In genomic region chr14:50931493-50932020, GRCm38 (mm10) we compare ENCODE assay signal across 7 mouse cellular contexts. TPM values are rescaled to one million over a fixed set of nuclear protein-coding genes. Genes with fewer than 3 reads are reported as not detected.
A peak's percentile ranks its signal among the peaks of the same experiment; 100 is the strongest.
DNase-seq lines count a peak whose midpoint lies in the region; ATAC-seq and TF ChIP-seq lines count a peak whose summit lies in the region.

No protein-coding gene starts in this region.

- whole genome bisulfite sequencing in forebrain, embryonic 12.5 days = 14% methylated on average over 12 of the region's 12 CpGs
- WGBS in liver, embryonic 14.5 days (ENCODE audit: insufficient replicate concordance) = 12% methylated on average over 12 of the region's 12 CpGs

- peak overlapping the region; percentile 52 for H3ac ChIP-seq in C2C12 (ENCODE audit: control insufficient read depth, insufficient read length, low read depth)

- peak overlapping the region; percentile 66 for H3K9ac ChIP-seq in forebrain, embryonic 12.5 days
- H3K9ac ChIP-seq in liver, embryonic 14.5 days (replicated peaks) = peak overlapping the region; percentile 64

- H3K27ac ChIP-seq in forebrain, embryonic 12.5 days = peak overlapping the region; percentile 93
- peak overlapping the region; percentile 74 for H3K27ac ChIP-seq in liver, embryonic 14.5 days

- peaks cover 27% of the 10 kb centered on the region for H3K4me1 ChIP-seq in forebrain, embryonic 12.5 days
- H3K4me1 ChIP-seq in liver, embryonic 14.5 days (replicated peaks; ENCODE audit: control insufficient read depth in 2 of 2, insufficient read depth in 2 of 2, low read length in 1 of 2) = peaks cover 13 to 19% of the 10 kb centered on the region in 2 experiments

- H3K79me2 ChIP-seq in C2C12 (ENCODE audit: control insufficient read depth, insufficient read depth) = peaks cover 41% of the 10 kb centered on the region

- no peaks in the 10 kb centered on the region for H3K27me3 ChIP-seq in C2C12 (ENCODE audit: control insufficient read depth, insufficient read depth, insufficient read length)
- no peaks in the 10 kb centered on the region for H3K27me3 ChIP-seq in forebrain, embryonic 12.5 days
- H3K27me3 ChIP-seq in liver, embryonic 14.5 days (ENCODE audit: control insufficient read depth, insufficient read depth, low read length) = no peaks in the 10 kb centered on the region

- DNase-seq in 3T3-L1 (ENCODE audit: low read depth, low spot score) = peak; percentile 63
- DNase-seq in liver, embryonic 14.5 days (ENCODE audit: low read depth in 3 of 3, low spot score in 3 of 3) = peak in 1 of 3 experiments; percentile 40
- DNase-seq in retina, postnatal 1 day = no peak
- DNase-seq in yolk sac, embryonic 10.5 days (ENCODE audit: low spot score) = no peak

- TF ChIP-seq CTCF in C2C12 (IDR thresholded peaks at IDR 0.05; ENCODE audit: control insufficient read depth, insufficient read depth, insufficient read length) = no peak
- no peak for TF ChIP-seq CTCF in liver, embryonic 14.5 days (IDR thresholded peaks at IDR 0.05; ENCODE audit: low read depth)

- peak overlapping the region; percentile 36 for H3K4me3 ChIP-seq in C2C12 (ENCODE audit: insufficient read depth, poor library complexity, severe bottlenecking)
- H3K4me3 ChIP-seq in forebrain, embryonic 12.5 days (replicated peaks) = peak overlapping the region; percentile 93
- peak overlapping the region; percentile 71 to 84 for H3K4me3 ChIP-seq in liver, embryonic 14.5 days (ENCODE audit: insufficient read depth in 1 of 2, low read depth in 2 of 2, low read length in 2 of 2)

- no peak; the same call in 1 of the 2 replicates for ATAC-seq in forebrain, embryonic 12.5 days (ENCODE audit: low FRiP score)
- ATAC-seq in liver, embryonic 14.5 days (ENCODE audit: insufficient read depth) = no peak
- ATAC-seq in frontal cortex, adult (ENCODE audit: low TSS enrichment) = no peak

- no peak for TF ChIP-seq EP300 in liver, embryonic 14.5 days (IDR thresholded peaks at IDR 0.05; ENCODE audit: low read depth)

- peak overlapping the region; percentile 89 for H3K4me2 ChIP-seq in forebrain, embryonic 12.5 days
- peak overlapping the region; percentile 85 for H3K4me2 ChIP-seq in liver, embryonic 14.5 days (ENCODE audit: low read depth)

- H3K9me3 ChIP-seq in forebrain, embryonic 12.5 days = no peaks in the 10 kb centered on the region
- no peaks in the 10 kb centered on the region for H3K9me3 ChIP-seq in liver, embryonic 14.5 days (ENCODE audit: control insufficient read depth, low read length)

- peaks cover 29% of the 10 kb centered on the region for H3K36me3 ChIP-seq in C2C12 (ENCODE audit: control insufficient read depth, insufficient read depth)
- peaks cover 28% of the 10 kb centered on the region for H3K36me3 ChIP-seq in forebrain, embryonic 12.5 days (replicated peaks)
- H3K36me3 ChIP-seq in liver, embryonic 14.5 days (replicated peaks; ENCODE audit: control insufficient read depth, insufficient read depth, low read depth) = peaks cover 29% of the 10 kb centered on the region

- peaks cover 27% of the 10 kb centered on the region for H3K79me3 ChIP-seq in C2C12 (ENCODE audit: low read depth)

TF ChIP-seq in C2C12, 6 proteins besides CTCF, POLR2A, EP300 and RAD21:
- TF ChIP-seq MYOG (IDR thresholded peaks at IDR 0.05; ENCODE audit: control insufficient read depth, extremely low read depth, insufficient read length) (no peak), MYOD1 (IDR thresholded peaks at IDR 0.05; ENCODE audit: control insufficient read depth, insufficient read length, low read depth) (no peak), CEBPB (IDR thresholded peaks at IDR 0.05; ENCODE audit: low read depth) (no peak), USF1 (IDR thresholded peaks at IDR 0.05; ENCODE audit: low read depth) (no peak), MAX (IDR thresholded peaks at IDR 0.05) (no peak), FOSL1 (IDR thresholded peaks at IDR 0.05; ENCODE audit: insufficient read depth, low read length, poor library complexity, severe bottlenecking) (no peak)

RNA-seq across cellular contexts. Expression of gene Pnp, which starts 0.7 kb away (rescaled TPM):
- polyA plus RNA-seq in C2C12 (2012; fragmentation: generic; extraction: Trizol) = 67.0 TPM
- polyA plus RNA-seq in forebrain, embryonic 12.5 days (2016; fragmentation: Nextera tagmentation; extraction: Ambion mirVana) = 43.8 and 44.3 TPM in 2 replicates
- 65.8 and 81.4 TPM in 2 replicates for polyA plus RNA-seq in liver, embryonic 14.5 days (2012; rRNA removed)
- polyA plus RNA-seq in liver, embryonic 14.5 days (2014; fragmentation: Nextera tagmentation; extraction: Ambion mirVana) = 87.0 and 91.4 TPM in 2 replicates

RNA-seq across cellular contexts. Expression of gene Pip4p1, which starts 0.9 kb away (rescaled TPM):
- 93.6 TPM for polyA plus RNA-seq in C2C12 (2012; fragmentation: generic; extraction: Trizol)
- polyA plus RNA-seq in forebrain, embryonic 12.5 days (2016; fragmentation: Nextera tagmentation; extraction: Ambion mirVana) = 67.3 and 73.1 TPM in 2 replicates
- polyA plus RNA-seq in liver, embryonic 14.5 days (2012; rRNA removed) = 16.7 and 24.7 TPM in 2 replicates
- polyA plus RNA-seq in liver, embryonic 14.5 days (2014; fragmentation: Nextera tagmentation; extraction: Ambion mirVana) = 16.9 and 18.7 TPM in 2 replicates

RNA-seq across cellular contexts. Expression of gene Apex1, which starts 6.8 kb away (rescaled TPM):
- polyA plus RNA-seq in C2C12 (2012; fragmentation: generic; extraction: Trizol) = 289 TPM
- 346 and 350 TPM in 2 replicates for polyA plus RNA-seq in forebrain, embryonic 12.5 days (2016; fragmentation: Nextera tagmentation; extraction: Ambion mirVana)
- 34.5 and 51.3 TPM in 2 replicates for polyA plus RNA-seq in liver, embryonic 14.5 days (2012; rRNA removed)
- 85.7 and 90.8 TPM in 2 replicates for polyA plus RNA-seq in liver, embryonic 14.5 days (2014; fragmentation: Nextera tagmentation; extraction: Ambion mirVana)

RNA-seq across cellular contexts. Expression of gene Osgep, which starts 6.9 kb away (rescaled TPM):
- 54.5 TPM for polyA plus RNA-seq in C2C12 (2012; fragmentation: generic; extraction: Trizol)
- polyA plus RNA-seq in forebrain, embryonic 12.5 days (2016; fragmentation: Nextera tagmentation; extraction: Ambion mirVana) = 141 TPM in 2 replicates
- polyA plus RNA-seq in liver, embryonic 14.5 days (2012; rRNA removed) = 19.9 and 34.5 TPM in 2 replicates
- 54.8 and 59.7 TPM in 2 replicates for polyA plus RNA-seq in liver, embryonic 14.5 days (2014; fragmentation: Nextera tagmentation; extraction: Ambion mirVana)

RNA-seq across cellular contexts. Expression of gene Gm49342, which starts 12.8 kb away (rescaled TPM):
- polyA plus RNA-seq in C2C12 (2012; fragmentation: generic; extraction: Trizol) = 27.3 TPM
- polyA plus RNA-seq in forebrain, embryonic 12.5 days (2016; fragmentation: Nextera tagmentation; extraction: Ambion mirVana) = not detected in 2 replicates
- 41.4 and 65.9 TPM in 2 replicates for polyA plus RNA-seq in liver, embryonic 14.5 days (2012; rRNA removed)
- not detected in 2 replicates for polyA plus RNA-seq in liver, embryonic 14.5 days (2014; fragmentation: Nextera tagmentation; extraction: Ambion mirVana)

Comparison
In these comparisons a context has a peak if more than half of its experiments do, and no peak if none do; other contexts are left out.
1. H3K4me3 ChIP-seq: peak in every context shown above with its lines; median percentile 93 in forebrain, embryonic 12.5 days; 78 in liver, embryonic 14.5 days; 36 in C2C12.